Mouse (Mus musculus) heart, postnatal 0 days (tissue): ENCODE data around the gene Car10.

Experiments
- CTCF ChIP-seq: IDR thresholded peaks from 2 replicates; pipeline ENCODE4 v1.5.1; 2016; ENCODE audit warnings: antibody characterized with exemption, control low read depth, low read depth
- EP300 ChIP-seq: IDR thresholded peaks from 2 replicates; pipeline ENCODE4 v1.6.1; 2016; ENCODE audit warnings: antibody characterized with exemption, low read depth

DNA sequence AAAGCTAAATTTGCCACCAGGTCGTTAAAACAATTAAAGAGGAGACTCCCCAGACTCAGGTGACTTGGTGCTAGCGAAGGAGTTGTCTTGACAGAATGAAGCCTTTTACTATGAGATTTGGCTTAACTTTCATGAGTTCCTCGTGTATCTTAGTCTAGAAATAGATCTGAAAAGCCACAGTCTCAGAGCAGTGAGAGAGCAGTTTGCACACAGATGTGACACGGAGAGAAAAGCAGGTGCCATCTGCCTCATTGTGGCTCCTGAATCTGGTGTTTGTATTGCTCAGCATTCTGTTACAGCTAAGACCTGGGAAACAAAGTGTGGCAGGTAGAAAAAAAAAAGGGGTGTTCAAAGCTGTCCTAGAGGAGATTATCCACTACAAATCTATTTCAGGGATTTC lies 269.4 kb downstream of the Car10 start:
- TF ChIP-seq EP300 (no peak), CTCF (no peak)
